Mouse (Mus musculus) heart, adult 18-20 months (tissue): ENCODE measurements around the gene Cldn7. TPM values are rescaled to one million over a fixed set of nuclear protein-coding genes. Genes with fewer than 3 reads are reported as not detected.
"Not testable (repeated sequence)": the region's sequence is repeated elsewhere in the genome, so short reads cannot be mapped to it uniquely, and the experiment has no call there.

ENCODE experiments used
- DNase-seq, 2 experiments: peaks; one replicate each; pipeline ENCODE4 v3.0.0; 2021 to 2022; ENCODE audit warnings: mixed read lengths in 1 of 2
- microRNA-seq, 2 experiments: library from miRNA; unstranded; fragments of <30 nt; microRNA quantifications; one replicate each; pipeline ENCODE4 v1.2.0; 2022
- total RNA-seq, 2 experiments: library from RNA; stranded (reverse); gene quantifications; 2 replicates each; pipeline ENCODE4 v1.2.3; 2021

The Cldn7 gene
- total RNA-seq, 2 experiments from 2014 or later, result 1.3 TPM; not detected in 1

DNA sequence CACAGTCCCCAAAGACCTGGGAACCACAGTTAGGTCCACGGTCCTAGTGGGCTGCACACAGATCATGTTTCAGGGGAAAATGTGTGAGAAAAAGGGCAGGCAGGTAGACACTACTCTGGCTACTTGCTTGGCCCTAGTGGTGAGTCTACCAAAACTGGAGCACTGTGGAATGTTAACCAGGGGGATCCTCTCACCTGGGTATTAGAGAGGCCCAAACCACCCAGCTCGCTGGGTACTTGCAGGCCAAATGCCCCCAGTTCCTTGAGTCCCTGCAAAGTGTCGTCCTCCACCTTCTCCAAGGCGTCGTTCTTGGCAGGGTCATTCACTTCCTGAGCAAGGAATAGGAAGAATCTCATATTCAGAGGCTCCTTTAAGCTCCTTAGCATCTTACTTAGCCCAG is 49.5 kb downstream of the Cldn7 start:
- DNase-seq, result no peak

DNA sequence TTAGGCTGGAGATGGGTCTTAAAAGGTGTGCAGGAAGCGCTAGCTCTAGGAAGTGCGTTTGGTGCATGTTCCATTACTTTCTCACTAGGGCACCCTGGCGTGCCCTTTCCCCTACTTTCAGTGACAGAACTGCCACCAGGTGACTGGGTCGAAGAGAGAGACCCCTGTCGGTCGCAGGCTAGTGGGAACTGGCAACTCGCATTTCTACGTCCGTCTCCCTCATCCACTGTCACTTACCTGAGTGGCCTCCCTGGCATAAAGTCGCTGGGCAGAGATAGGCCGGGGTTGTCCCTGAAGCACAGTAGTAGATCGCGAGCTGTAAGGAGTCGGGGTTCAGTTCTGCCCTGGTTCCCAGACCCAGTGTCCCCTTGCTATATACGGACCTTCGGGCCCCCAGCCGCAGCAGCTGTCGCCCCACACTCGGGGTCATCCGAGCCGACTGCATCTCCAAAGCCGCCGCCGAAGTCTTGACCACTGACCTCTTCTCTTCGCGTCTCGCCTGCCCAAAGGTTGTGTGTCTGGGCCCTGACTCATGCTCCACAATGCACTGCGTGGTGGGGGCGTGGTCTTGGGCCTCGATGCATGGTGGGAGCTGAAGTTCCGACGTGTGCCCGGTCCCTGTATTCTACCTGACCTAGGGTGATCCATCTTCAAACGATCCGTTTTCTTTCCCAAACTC is 50.4 kb downstream of the Cldn7 start, which contains the start of gene Acadvl:
Acadvl (minus strand) TSS at position 532 of the 679 bp plus-strand sequence.
- DNase-seq, result peak; percentile 94 to 95

DNA sequence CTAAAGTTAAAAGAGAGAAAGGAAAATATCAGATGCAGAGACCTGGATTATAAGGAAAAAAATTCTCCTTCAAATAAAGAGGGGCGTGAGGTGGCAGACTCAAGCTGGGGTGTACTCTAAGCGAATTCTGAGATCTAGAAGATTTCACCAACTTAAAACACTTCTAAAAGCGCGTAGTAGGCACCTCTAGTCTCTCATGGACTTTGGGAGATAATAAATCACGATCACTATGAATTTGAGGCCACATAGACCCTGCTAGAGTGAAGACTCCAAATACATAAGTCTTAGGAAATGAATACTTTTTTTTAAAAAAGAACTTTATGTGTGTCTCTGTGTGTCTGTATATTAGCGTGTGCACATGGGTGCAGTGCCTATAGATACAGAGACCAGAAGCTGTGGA is 51.1 kb downstream of the Cldn7 start:
- DNase-seq, result no peak

DNA sequence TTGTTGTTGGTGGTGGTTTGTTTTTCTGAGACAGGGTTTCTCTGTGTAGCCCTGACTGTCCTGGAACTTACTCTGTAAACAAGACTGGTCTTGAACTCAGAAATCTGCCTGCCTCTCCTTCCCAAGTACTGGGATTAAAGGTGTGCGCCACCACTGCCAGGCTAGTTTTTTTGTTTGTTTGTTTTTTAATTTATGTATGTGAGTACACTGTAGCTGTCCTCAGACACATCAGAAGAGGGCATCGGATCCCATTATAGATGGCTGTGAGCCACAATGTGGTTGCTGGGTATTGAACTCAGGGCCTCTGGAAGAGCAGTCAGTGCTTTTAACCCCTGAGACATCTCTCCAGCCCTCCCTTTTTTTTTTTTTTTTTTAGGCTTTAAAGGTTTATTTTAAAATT is 51.6 kb downstream of the Cldn7 start:
- DNase-seq, result not testable (repeated sequence)

GRCm38 (mm10) chr11:70016669-70017068 is 52.1 kb downstream of the Cldn7 start, which contains the start of gene Dlg4:
Gene Dlg4 (plus strand): TSS chr11:70016942.
- no peak for DNase-seq

DNA sequence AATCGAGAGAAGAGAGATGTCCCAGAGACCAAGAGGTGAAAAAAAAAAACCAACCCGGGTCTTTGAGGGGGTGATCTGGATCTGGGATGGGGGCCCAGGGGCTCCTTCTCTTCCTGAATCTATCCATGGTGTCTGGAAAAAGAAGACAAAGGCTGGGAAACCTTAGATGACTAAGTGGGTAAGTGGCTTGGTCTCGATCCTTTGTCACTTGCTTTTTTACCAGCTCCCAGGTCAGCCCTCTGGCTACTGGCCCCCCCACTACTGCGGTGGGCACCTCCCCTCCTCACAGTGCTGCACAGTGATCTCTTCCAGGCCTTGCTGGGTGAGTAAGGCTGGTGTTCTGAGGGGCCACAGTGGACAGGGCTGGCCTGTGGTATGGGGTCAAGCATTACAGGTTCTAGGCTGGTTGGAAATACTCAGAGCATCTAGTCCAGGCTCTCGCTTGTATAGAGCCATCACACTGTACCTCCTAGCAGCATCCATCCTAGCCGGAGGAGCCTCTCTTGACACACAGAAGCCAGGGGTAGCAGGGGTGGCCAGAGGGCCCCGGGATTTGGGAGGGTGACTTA is 52.7 kb downstream of the Cldn7 start:
- DNase-seq, result no peak

Small RNA genes lying within 50 kb of the gene (microRNA-seq; reads per million reads assigned to microRNA genes)
- gene Gm44349 (0 to 0.76 reads per million in 2 experiments), gene Mir324 (1,353 to 1,413 reads per million in 2 experiments)

Other genes with a start within 250 kb of the Cldn7 start
- gene Polr2a, start 206.1 kb upstream of the Cldn7 start, total RNA-seq, result 10 to 100 TPM; 27.4 to 33.4 TPM
- gene Slc35g3, start 202.8 kb upstream of the Cldn7 start, total RNA-seq, result not detected
- gene Zbtb4, start 198.9 kb upstream of the Cldn7 start, total RNA-seq, result 10 to 100 TPM; 41.7 to 44.7 TPM
- gene Chrnb1, start 168.8 kb upstream of the Cldn7 start, total RNA-seq, result 1 to 10 TPM; 2.0 to 4.6 TPM
- 1 to 10 TPM; 2.6 to 3.0 TPM for gene Fgf11, start 162.9 kb upstream of the Cldn7 start, total RNA-seq
- under 1 TPM; 0.17 to 0.49 TPM for gene Tmem102, start 159.2 kb upstream of the Cldn7 start, total RNA-seq
- gene Gm39566, start 149.5 kb upstream of the Cldn7 start, total RNA-seq, result not detected
- not detected for gene Spem2, start 146.3 kb upstream of the Cldn7 start, total RNA-seq
- not detected for gene Spem1, start 142.6 kb upstream of the Cldn7 start, total RNA-seq
- gene Nlgn2, start 127.0 kb upstream of the Cldn7 start, total RNA-seq, result 1 to 10 TPM; 3.3 to 3.9 TPM
- 100 to 1,000 TPM; 232 to 246 TPM for gene Tmem256, start 126.3 kb upstream of the Cldn7 start, total RNA-seq
- 10 to 100 TPM; 19.6 to 21.4 TPM for gene Plscr3, start 118.4 kb upstream of the Cldn7 start, total RNA-seq
- not detected for gene Tnk1, start 106.0 kb upstream of the Cldn7 start, total RNA-seq
- not detected for gene Tmem95, start 86.8 kb upstream of the Cldn7 start, total RNA-seq
- gene Kctd11, start 83.4 kb upstream of the Cldn7 start, total RNA-seq, result 1 to 10 TPM; 2.0 to 2.5 TPM
- 1 to 10 TPM in 1 of 2 experiments, under 1 TPM in 1; 0.72 to 4.4 TPM for gene Acap1, start 69.2 kb upstream of the Cldn7 start, total RNA-seq
- gene 2810408A11Rik, start 63.8 kb upstream of the Cldn7 start, total RNA-seq, result under 1 TPM in 1 of 2 experiments, not detected in 1; 0.41 TPM
- gene Neurl4, start 63.7 kb upstream of the Cldn7 start, total RNA-seq, result 10 to 100 TPM; 42.1 to 48.0 TPM
- 10 to 100 TPM; 26.2 to 27.5 TPM for gene Gps2, start 50.9 kb upstream of the Cldn7 start, total RNA-seq
- 100 to 1,000 TPM; 415 to 425 TPM for gene Eif5a, start 42.8 kb upstream of the Cldn7 start, total RNA-seq
- gene Ybx2, start 29.0 kb upstream of the Cldn7 start, total RNA-seq, result 10 to 100 TPM; 14.6 to 23.1 TPM
- 100 to 1,000 TPM; 402 to 439 TPM for gene Slc2a4, start 16.6 kb upstream of the Cldn7 start, total RNA-seq
- 100 to 1,000 TPM; 130 to 144 TPM for gene Ctdnep1, start 16.4 kb downstream of the Cldn7 start, total RNA-seq
- 10 to 100 TPM; 46.2 to 53.1 TPM for gene Elp5, start 17.7 kb downstream of the Cldn7 start, total RNA-seq
- gene Gabarap, start 26.4 kb downstream of the Cldn7 start, total RNA-seq, result 100 to 1,000 TPM; 285 to 320 TPM
- 10 to 100 TPM; 18.4 to 19.7 TPM for gene Phf23, start 31.0 kb downstream of the Cldn7 start, total RNA-seq
- gene Dvl2, start 35.8 kb downstream of the Cldn7 start, total RNA-seq, result 1 to 10 TPM; 3.4 to 4.8 TPM
- gene Acadvl, start 50.6 kb downstream of the Cldn7 start, total RNA-seq, result 1,000 to 10,000 TPM; 1,326 to 1,372 TPM
- 1 to 10 TPM; 5.9 to 6.8 TPM for gene Dlg4, start 52.2 kb downstream of the Cldn7 start, total RNA-seq
- not detected for gene Asgr1, start 89.3 kb downstream of the Cldn7 start, total RNA-seq
- gene Asgr2, start 127.9 kb downstream of the Cldn7 start, total RNA-seq, result under 1 TPM in 1 of 2 experiments, not detected in 1; 0.21 TPM
- 1 to 10 TPM; 3.5 to 5.1 TPM for gene Mgl2, start 165.6 kb downstream of the Cldn7 start, total RNA-seq
- 1 to 10 TPM; 3.1 to 3.5 TPM for gene Clec10a, start 191.4 kb downstream of the Cldn7 start, total RNA-seq
- 1 to 10 TPM in 1 of 2 experiments, under 1 TPM in 1; 0.65 to 2.2 TPM for gene Slc16a11, start 248.0 kb downstream of the Cldn7 start, total RNA-seq